Comparison of ENCODE assay signal across 10 mouse cellular contexts in genomic region chr7:112644701-112645100, GRCm38 (mm10). TPM values are rescaled to one million over a fixed set of nuclear protein-coding genes. Genes with fewer than 3 reads are reported as not detected.
A peak's percentile ranks its signal among the peaks of the same experiment; 100 is the strongest.
DNase-seq lines count a peak whose midpoint lies in the region; ATAC-seq and TF ChIP-seq lines count a peak whose summit lies in the region.
"Had no signal": no experiment of that assay in that cellular context is flagged by ENCODE, and none has a peak within 500 bp of the region (broad histone marks: within the 10 kb centered on the region; RNA-seq: fewer than 3 reads in every experiment).

No protein-coding gene starts in this region.

- ATAC-seq in midbrain, embryonic 13.5 days = no peak
- no peak for ATAC-seq in forebrain, embryonic 15.5 days (replicated peaks)
- no peak for ATAC-seq in midbrain, embryonic 14.5 days (ENCODE audit: low FRiP score, low TSS enrichment)

- peak overlapping the region; percentile 31; the same call in 1 of the 2 replicates for H3K27ac ChIP-seq in gastrocnemius, adult 2 months
- H3K27ac ChIP-seq in midbrain, embryonic 13.5 days = no peak overlapping the region
- no peak overlapping the region for H3K27ac ChIP-seq in forebrain, embryonic 15.5 days (replicated peaks)
- H3K27ac ChIP-seq in midbrain, embryonic 14.5 days (replicated peaks; ENCODE audit: low read depth, low read length) = no peak overlapping the region
- H3K27ac ChIP-seq: embryonic facial prominence, embryonic 15.5 days had no signal

- H3K27me3 ChIP-seq in midbrain, embryonic 13.5 days = no peaks in the 10 kb centered on the region
- no peaks in the 10 kb centered on the region for H3K27me3 ChIP-seq in forebrain, embryonic 15.5 days
- no peaks in the 10 kb centered on the region for H3K27me3 ChIP-seq in midbrain, embryonic 14.5 days (ENCODE audit: control insufficient read depth, insufficient read depth, low read length)
- H3K27me3 ChIP-seq: CH12.LX; embryonic facial prominence, embryonic 15.5 days had no signal

- peak; percentile 71 for DNase-seq in gastrocnemius, adult 2 months
- no peak for DNase-seq in gastrocnemius, postnatal 4 days (ENCODE audit: low spot score in 2 of 2)
- peak; percentile 12 for DNase-seq in urinary bladder, postnatal 25 days (ENCODE audit: low spot score)
- DNase-seq in urinary bladder, postnatal 4 days (ENCODE audit: low spot score in 2 of 2) = no peak
- DNase-seq in heart, postnatal 4 days = peak; percentile 20
- DNase-seq in midbrain, embryonic 14.5 days = no peak

- no peak overlapping the region for H3K9ac ChIP-seq in midbrain, embryonic 13.5 days (replicated peaks)
- H3K9ac ChIP-seq in forebrain, embryonic 15.5 days (replicated peaks) = no peak overlapping the region
- no peak overlapping the region for H3K9ac ChIP-seq in midbrain, embryonic 14.5 days (replicated peaks; ENCODE audit: low read length)
- H3K9ac ChIP-seq: embryonic facial prominence, embryonic 15.5 days had no signal

- H3K4me3 ChIP-seq in gastrocnemius, adult 2 months = no peak overlapping the region
- H3K4me3 ChIP-seq in midbrain, embryonic 13.5 days (replicated peaks) = no peak overlapping the region
- no peak overlapping the region for H3K4me3 ChIP-seq in forebrain, embryonic 15.5 days
- H3K4me3 ChIP-seq in midbrain, embryonic 14.5 days (replicated peaks; ENCODE audit: low read depth, low read length) = no peak overlapping the region
- H3K4me3 ChIP-seq: embryonic facial prominence, embryonic 15.5 days had no signal

- H3K9me3 ChIP-seq in midbrain, embryonic 13.5 days = no peaks in the 10 kb centered on the region
- H3K9me3 ChIP-seq in forebrain, embryonic 15.5 days = no peaks in the 10 kb centered on the region
- H3K9me3 ChIP-seq in midbrain, embryonic 14.5 days (ENCODE audit: control insufficient read depth, low read length) = no peaks in the 10 kb centered on the region
- H3K9me3 ChIP-seq: embryonic facial prominence, embryonic 15.5 days had no signal

- H3K4me1 ChIP-seq in midbrain, embryonic 13.5 days (replicated peaks) = peaks cover 11% of the 10 kb centered on the region
- H3K4me1 ChIP-seq in forebrain, embryonic 15.5 days = no peaks in the 10 kb centered on the region
- no peaks in the 10 kb centered on the region for H3K4me1 ChIP-seq in midbrain, embryonic 14.5 days (ENCODE audit: control insufficient read depth, insufficient read depth, low read length)

- no peak overlapping the region for H3K4me2 ChIP-seq in midbrain, embryonic 13.5 days (replicated peaks)
- no peak overlapping the region for H3K4me2 ChIP-seq in forebrain, embryonic 15.5 days (replicated peaks)
- no peak overlapping the region for H3K4me2 ChIP-seq in midbrain, embryonic 14.5 days (ENCODE audit: low read length)
- H3K4me2 ChIP-seq: embryonic facial prominence, embryonic 15.5 days had no signal

- peak; percentile 42 for TF ChIP-seq CTCF in gastrocnemius, adult 2 months (IDR thresholded peaks at IDR 0.05)

- H3K36me3 ChIP-seq in midbrain, embryonic 13.5 days = no peaks in the 10 kb centered on the region
- H3K36me3 ChIP-seq in forebrain, embryonic 15.5 days = no peaks in the 10 kb centered on the region
- no peaks in the 10 kb centered on the region for H3K36me3 ChIP-seq in midbrain, embryonic 14.5 days (ENCODE audit: control insufficient read depth, insufficient read depth, low read length)
- H3K36me3 ChIP-seq: embryonic facial prominence, embryonic 15.5 days had no signal

- 87% methylated on average over 6 of the region's 6 CpGs for WGBS in midbrain, embryonic 13.5 days
- 94% methylated on average over 6 of the region's 6 CpGs for WGBS in forebrain, embryonic 15.5 days
- 90% methylated on average over 6 of the region's 6 CpGs for WGBS in midbrain, embryonic 14.5 days

- intact Hi-C loops in gastrocnemius, adult 2 months (cut with DNase I) = no loop called here

RNA-seq across cellular contexts. Expression of gene Tead1, which starts 34.4 kb away (rescaled TPM):
- 100 to 1,000 TPM; 189 to 260 TPM for total RNA-seq in gastrocnemius, adult 2 months (2021)
- total RNA-seq in gastrocnemius, postnatal 4 days (2021) = 100 to 1,000 TPM; 155 to 175 TPM
- 100 to 1,000 TPM; 180 to 186 TPM for total RNA-seq in heart, postnatal 4 days (2021)
- 16.9 and 18.9 TPM in 2 replicates for polyA plus RNA-seq in midbrain, embryonic 13.5 days (2015; fragmentation: Nextera tagmentation; extraction: Ambion mirVana)
- 18.0 and 18.3 TPM in 2 replicates for polyA plus RNA-seq in forebrain, embryonic 15.5 days (2015; fragmentation: Nextera tagmentation; extraction: Ambion mirVana)
- polyA plus RNA-seq in midbrain, embryonic 14.5 days (2014; fragmentation: Nextera tagmentation; extraction: Ambion mirVana) = 10.6 and 10.7 TPM in 2 replicates
- total RNA-seq: CH12.LX had no signal

Comparison
In these comparisons a context has a peak if more than half of its experiments do, and no peak if none do; other contexts are left out.
1. DNase-seq: peak in gastrocnemius, adult 2 months (single experiment), urinary bladder, postnatal 25 days (single experiment) and heart, postnatal 4 days (single experiment); none in gastrocnemius, postnatal 4 days (0 of 2), urinary bladder, postnatal 4 days (0 of 2) and midbrain, embryonic 14.5 days (single experiment).